Mouse (Mus musculus): ENCODE data around the gene Zfp202.

GRCm38 (mm10) chr9:40216651-40217050 lies 24.5 kb downstream of the Zfp202 start:
- TF ChIP-seq CTCF (IDR thresholded peaks at IDR 0.05; ENCODE audit: extremely low read depth, insufficient read depth, insufficient read length, insufficient replicate concordance): no peak
- TF ChIP-seq POLR2A (IDR thresholded peaks at IDR 0.05; ENCODE audit: low read depth, low read length): no peak
